Mouse (Mus musculus) hindbrain, embryonic 14.5 days (tissue): ENCODE measurements around the gene Trpm2. TPM values are rescaled to one million over a fixed set of nuclear protein-coding genes. Genes with fewer than 3 reads are reported as not detected.
"Not testable (repeated sequence)": the region's sequence is repeated elsewhere in the genome, so short reads cannot be mapped to it uniquely, and the experiment has no call there.

Experiments used
- ATAC-seq: fragments of 200-750 bp; cut with Nextera tagmentation; 2 replicates; pipeline ENCODE4 v1.8.0; 2017; ENCODE audit warnings: moderate number of reproducible peaks, mild to moderate bottlenecking, moderate TSS enrichment, moderate library complexity; ENCODE audit not compliant: low FRiP score
- DNase-seq: peaks from one replicate; pipeline ENCODE4 v3.0.0-alpha.2; 2015; ENCODE audit warnings: low spot score
- H3K27ac ChIP-seq: fragments of 300-500 bp; sonication (generic); 2 replicates; pipeline ENCODE4 v1.5.1; 2014; ENCODE audit warnings: mild to moderate bottlenecking, moderate library complexity
- H3K27me3 ChIP-seq: fragments of 300-500 bp; sonication (generic); 2 replicates; pipeline ENCODE4 v1.6.1; 2014; ENCODE audit warnings: mild to moderate bottlenecking, low read length, mixed read lengths; ENCODE audit not compliant: control insufficient read depth, insufficient read depth
- H3K36me3 ChIP-seq: fragments of 300-500 bp; sonication (generic); replicated peaks from 2 replicates; pipeline ENCODE4 v1.6.1; 2014; ENCODE audit not compliant: control insufficient read depth, insufficient read depth
- H3K4me1 ChIP-seq: fragments of 300-500 bp; sonication (generic); replicated peaks from 2 replicates; pipeline ENCODE4 v1.6.1; 2014; ENCODE audit warnings: antibody characterized with exemption, low read length, mixed read lengths; ENCODE audit not compliant: control insufficient read depth, insufficient read depth
- H3K4me2 ChIP-seq: fragments of 300-500 bp; sonication (generic); replicated peaks from 2 replicates; pipeline ENCODE4 v1.6.1; 2014; ENCODE audit warnings: mild to moderate bottlenecking, moderate library complexity
- H3K4me3 ChIP-seq: fragments of 300-500 bp; sonication (generic); replicated peaks from 2 replicates; pipeline ENCODE4 v1.5.1; 2014; ENCODE audit warnings: mild to moderate bottlenecking, low read length
- H3K9ac ChIP-seq: fragments of 300-500 bp; sonication (generic); 2 replicates; pipeline ENCODE4 v1.6.1; 2014
- H3K9me3 ChIP-seq: fragments of 300-500 bp; sonication (generic); 2 replicates; pipeline ENCODE4 v1.6.1; 2016; ENCODE audit warnings: low read length; ENCODE audit not compliant: control insufficient read depth
- WGBS: fragments of 180-500 bp; shearing (Covaris S2); extraction: QIAGEN DNeasy Blood & Tissue Kit; methylation state at CpG from one replicate; pipeline ENCODE4 v1.1.7; 2014; 5-methylcytosine and 5-hydroxymethylcytosine counted together
- polyA plus RNA-seq: library from polyadenylated mRNA; unstranded; fragments of >200 nt; fragmentation: Nextera tagmentation; extraction: Ambion mirVana; gene quantifications from 2 replicates; pipeline ENCODE4 v1.2.1, GENCODE M21; 2014

Trpm2 gene
- polyA plus RNA-seq, 1 experiment from 2014 or later, result 6.3 TPM

GRCm38 (mm10) chr10:77971709-77972553, 1.6 kb upstream of the Trpm2 start:
- no peaks in the 10 kb centered on the region for H3K36me3 ChIP-seq
- no peak overlapping the region for H3K9ac ChIP-seq
- H3K27ac ChIP-seq, result no peak overlapping the region
- H3K9me3 ChIP-seq, result no peaks in the 10 kb centered on the region
- ATAC-seq (no peak), DNase-seq (no peak)
- WGBS, result 62% methylated on average over 17 of the region's 17 CpGs
- peaks cover 4% of the 10 kb centered on the region; the same call in 1 of the 2 replicates for H3K4me1 ChIP-seq
- H3K27me3 ChIP-seq, result peaks cover 8% of the 10 kb centered on the region
- H3K4me3 ChIP-seq, result no peak overlapping the region
- no peak overlapping the region for H3K4me2 ChIP-seq

GRCm38 (mm10) chr10:77971191-77971590, 828 bp upstream of the Trpm2 start:
- Histone ChIP-seq H3K27ac (no peak overlapping the region), H3K4me2 (no peak overlapping the region), H3K4me1 (peaks cover 4% of the 10 kb centered on the region; the same call in 1 of the 2 replicates), H3K9ac (no peak overlapping the region), H3K27me3 (peaks cover 8% of the 10 kb centered on the region), H3K9me3 (no peaks in the 10 kb centered on the region), H3K36me3 (no peaks in the 10 kb centered on the region), H3K4me3 (no peak overlapping the region)
- DNase-seq (no peak), ATAC-seq (no peak)
- WGBS, result 73% methylated on average over 10 of the region's 10 CpGs

DNA sequence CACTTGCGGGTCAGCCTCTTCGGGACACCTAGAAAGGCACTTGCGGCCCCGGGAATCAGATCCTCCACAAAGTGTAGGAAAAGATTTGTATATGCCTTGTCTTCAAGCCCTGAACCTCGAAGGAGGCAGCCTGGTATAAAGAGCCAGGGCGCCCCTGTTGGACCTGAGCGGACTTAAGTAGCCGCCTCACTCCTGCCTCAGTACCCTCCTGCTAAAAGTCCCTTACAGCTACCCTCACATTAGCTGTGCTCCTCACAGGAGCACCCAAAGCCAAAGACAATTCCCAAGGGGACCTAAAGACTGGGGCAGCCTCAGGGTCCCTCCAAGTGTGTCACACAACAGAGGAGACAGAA, 414 bp downstream of the Trpm2 start:
- Histone ChIP-seq H3K36me3 (no peaks in the 10 kb centered on the region), H3K9me3 (no peaks in the 10 kb centered on the region), H3K27ac (no peak overlapping the region), H3K4me1 (peaks cover 4% of the 10 kb centered on the region; the same call in 1 of the 2 replicates), H3K9ac (peak overlapping the region; percentile 43), H3K4me3 (peak overlapping the region; percentile 35), H3K27me3 (peaks cover 8% of the 10 kb centered on the region), H3K4me2 (peak overlapping the region; percentile 63)
- 15% methylated on average over 8 of the region's 8 CpGs for WGBS
- DNase-seq (no peak), ATAC-seq (no peak)

- H3K36me3 ChIP-seq, result no peaks in the 10 kb centered on the region
- H3K9ac ChIP-seq, result peak overlapping the region; percentile 43
- DNase-seq (peak; percentile 71), ATAC-seq (peak; percentile 87)
- H3K9me3 ChIP-seq, result no peaks in the 10 kb centered on the region
- no peak overlapping the region for H3K27ac ChIP-seq
- 6% methylated on average over 26 of the region's 26 CpGs for WGBS
- peak overlapping the region; percentile 35 for H3K4me3 ChIP-seq
- H3K27me3 ChIP-seq, result peaks cover 8% of the 10 kb centered on the region
- H3K4me1 ChIP-seq, result peaks cover 4% of the 10 kb centered on the region; the same call in 1 of the 2 replicates
- peak overlapping the region; percentile 63 for H3K4me2 ChIP-seq
These were observed 940 bp downstream of the Trpm2 start for GRCm38 (mm10) chr10:77969274-77969972.

GRCm38 (mm10) chr10:77963971-77964370, 6.4 kb downstream of the Trpm2 start:
- no peaks in the 10 kb centered on the region for H3K4me1 ChIP-seq
- ATAC-seq (no peak), DNase-seq (no peak)
- H3K4me3 ChIP-seq, result no peak overlapping the region
- peaks cover 4% of the 10 kb centered on the region; the same call in 1 of the 2 replicates for H3K27me3 ChIP-seq
- no peaks in the 10 kb centered on the region for H3K36me3 ChIP-seq
- H3K4me2 ChIP-seq, result no peak overlapping the region
- no peaks in the 10 kb centered on the region for H3K9me3 ChIP-seq
- no peak overlapping the region for H3K9ac ChIP-seq
- H3K27ac ChIP-seq, result no peak overlapping the region
- 76% methylated on average over 6 of the region's 6 CpGs for WGBS

DNA sequence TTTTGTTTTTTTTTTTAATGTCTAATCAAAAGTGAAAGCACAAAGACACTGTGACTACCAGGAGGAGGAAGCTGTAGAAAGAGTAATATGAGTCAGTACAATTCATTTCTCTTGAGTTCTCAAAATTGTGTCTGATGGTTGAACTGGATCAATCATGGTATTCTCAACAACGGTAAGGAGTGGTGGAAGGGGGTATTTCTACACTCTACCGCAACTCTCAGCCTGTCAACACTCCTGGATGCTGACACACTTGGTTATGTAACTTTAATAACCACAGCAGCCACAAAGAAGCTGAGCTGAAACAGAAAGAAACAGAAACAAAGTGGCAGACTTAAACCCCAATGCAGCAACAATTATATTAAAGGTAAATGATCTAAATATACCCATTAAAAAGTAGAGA, 7.6 kb downstream of the Trpm2 start:
- H3K36me3 ChIP-seq, result no peaks in the 10 kb centered on the region
- no peak overlapping the region for H3K4me3 ChIP-seq
- H3K4me1 ChIP-seq, result no peaks in the 10 kb centered on the region
- no peak overlapping the region for H3K27ac ChIP-seq
- 91% methylated on average over 2 of the region's 2 CpGs for WGBS
- no peak overlapping the region for H3K9ac ChIP-seq
- DNase-seq, result no peak
- no peak overlapping the region for H3K4me2 ChIP-seq
- ATAC-seq, result no peak
- H3K27me3 ChIP-seq, result no peaks in the 10 kb centered on the region
- no peaks in the 10 kb centered on the region for H3K9me3 ChIP-seq

DNA sequence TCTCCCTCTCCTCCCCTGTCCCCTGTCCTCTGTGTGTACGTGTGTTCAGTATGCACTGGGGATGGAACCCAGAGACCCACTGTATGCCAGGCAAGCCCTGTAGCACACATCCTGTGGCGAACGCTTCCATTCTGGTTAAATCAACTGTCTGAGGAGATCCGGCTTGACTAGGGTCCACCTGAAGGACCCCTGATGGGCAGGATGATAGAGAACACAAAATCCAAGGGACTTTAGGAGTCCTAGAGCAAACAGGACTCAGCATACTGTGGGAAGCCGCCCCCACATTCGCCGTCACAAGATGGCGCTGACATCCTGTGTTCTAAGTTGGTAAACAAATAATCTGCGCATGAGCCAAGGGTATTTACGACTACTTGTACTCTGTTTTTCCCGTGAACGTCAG, 19.9 kb downstream of the Trpm2 start:
- ATAC-seq, result not testable (repeated sequence)

DNA sequence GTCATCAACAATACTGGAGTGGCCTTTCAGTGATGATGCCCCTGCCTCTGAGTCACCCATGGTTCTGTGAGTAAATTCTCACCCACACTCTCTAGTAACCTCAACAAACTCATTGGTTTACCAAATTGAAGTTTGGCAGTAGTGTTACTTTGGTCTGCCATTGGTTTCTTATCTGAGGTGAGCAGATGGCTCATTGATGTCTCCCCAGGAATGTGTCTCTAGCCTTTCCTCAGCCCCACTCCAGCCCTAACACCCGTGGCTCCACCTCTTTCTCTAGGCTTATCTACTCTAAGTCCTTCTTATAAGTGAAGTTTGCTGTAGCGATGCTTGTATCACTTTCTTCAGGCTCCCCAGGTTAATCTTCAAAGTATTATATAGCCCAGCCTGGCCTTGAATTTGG, 30.7 kb downstream of the Trpm2 start:
- Histone ChIP-seq H3K4me3 (no peak overlapping the region), H3K27ac (no peak overlapping the region), H3K27me3 (no peaks in the 10 kb centered on the region), H3K9me3 (no peaks in the 10 kb centered on the region), H3K9ac (no peak overlapping the region), H3K36me3 (no peaks in the 10 kb centered on the region), H3K4me1 (no peaks in the 10 kb centered on the region), H3K4me2 (no peak overlapping the region)
- 77% methylated on average over 2 of the region's 2 CpGs for WGBS
- DNase-seq, result no peak
- ATAC-seq, result no peak

More for the DNA sequence above, 19.9 kb downstream of the Trpm2 start:
- WGBS, result 94% methylated on average over 8 of the region's 12 CpGs
- not testable (repeated sequence) for H3K9me3 ChIP-seq, H3K4me3 ChIP-seq, H3K4me1 ChIP-seq, H3K9ac ChIP-seq, H3K36me3 ChIP-seq, H3K27me3 ChIP-seq, H3K4me2 ChIP-seq, H3K27ac ChIP-seq, DNase-seq

- Histone ChIP-seq H3K36me3 (no peaks in the 10 kb centered on the region), H3K4me3 (no peak overlapping the region), H3K27me3 (no peaks in the 10 kb centered on the region), H3K4me1 (no peaks in the 10 kb centered on the region), H3K9ac (no peak overlapping the region), H3K4me2 (no peak overlapping the region), H3K27ac (no peak overlapping the region), H3K9me3 (no peaks in the 10 kb centered on the region)
- DNase-seq, result no peak
- WGBS, result 92% methylated on average over 10 of the region's 10 CpGs
- ATAC-seq, result no peak
These were observed 43.0 kb downstream of the Trpm2 start for GRCm38 (mm10) chr10:77927375-77927774.
